Mouse (Mus musculus) brain, embryonic 14.5 days (tissue): ENCODE measurements around the gene Fbxo42.

ENCODE experiments used
- CTCF ChIP-seq: fragments of 200-500 bp; IDR thresholded peaks from 2 replicates; pipeline ENCODE4 v1.5.1; 2012; ENCODE audit warnings: inconsistent platforms, mild to moderate bottlenecking, moderate library complexity, borderline replicate concordance; ENCODE audit not compliant: insufficient read depth, insufficient read length; ENCODE audit errors: extremely low read depth
- POLR2A ChIP-seq: fragments of 200-500 bp; IDR thresholded peaks from 2 replicates; pipeline ENCODE4 v1.6.1; 2012; ENCODE audit warnings: mild to moderate bottlenecking, inconsistent platforms, borderline replicate concordance; ENCODE audit not compliant: poor library complexity, insufficient read depth, insufficient read length, severe bottlenecking; ENCODE audit errors: extremely low read depth

- TF ChIP-seq CTCF (no peak), POLR2A (no peak)
Observed at GRCm38 (mm10) chr4:141244401-141244800, 96.7 kb downstream of the Fbxo42 start.
